Mouse (Mus musculus) spleen, adult 2 months (tissue): Measurements from ENCODE around the gene Adamts13. TPM values are rescaled to one million over a fixed set of nuclear protein-coding genes. Genes with fewer than 3 reads are reported as not detected.

Experiments used
- DNase-seq, 2 experiments: peaks; one replicate each; pipeline versions ENCODE4 v3.0.0 to v3.0.0-alpha.2; 2012 to 2021; ENCODE audit warnings: low spot score in 2 of 2, low read depth in 1 of 2
- H3K27ac ChIP-seq: fragments of 200-500 bp; 2 replicates; pipeline ENCODE4 v1.5.1; 2012; ENCODE audit warnings: low read length, inconsistent platforms; ENCODE audit not compliant: insufficient read depth
- H3K27me3 ChIP-seq: fragments of 200-500 bp; 2 replicates; pipeline ENCODE4 v1.6.1; 2012; ENCODE audit warnings: mild to moderate bottlenecking, moderate library complexity, low read length, inconsistent platforms; ENCODE audit not compliant: control insufficient read depth, insufficient read depth
- H3K36me3 ChIP-seq: fragments of 200-500 bp; 2 replicates; pipeline ENCODE4 v1.6.1; 2012; ENCODE audit warnings: mild to moderate bottlenecking, low read length, inconsistent platforms; ENCODE audit not compliant: control insufficient read depth, insufficient read depth
- H3K4me1 ChIP-seq: fragments of 200-500 bp; 2 replicates; pipeline ENCODE4 v1.6.1; 2011; ENCODE audit warnings: inconsistent platforms; ENCODE audit not compliant: control insufficient read depth, insufficient read depth, insufficient read length
- H3K4me3 ChIP-seq: fragments of 200-500 bp; 2 replicates; pipeline ENCODE4 v1.5.1; 2011; ENCODE audit warnings: mild to moderate bottlenecking, inconsistent platforms; ENCODE audit not compliant: insufficient read depth, insufficient read length; ENCODE audit errors: extremely low read depth
- CTCF ChIP-seq: fragments of 200-500 bp; IDR thresholded peaks from 2 replicates; pipeline ENCODE4 v1.5.1; 2011; ENCODE audit warnings: mild to moderate bottlenecking, inconsistent platforms; ENCODE audit not compliant: insufficient read depth, insufficient read length, insufficient replicate concordance; ENCODE audit errors: extremely low read depth
- POLR2A ChIP-seq: fragments of 200-500 bp; IDR thresholded peaks from 2 replicates; pipeline ENCODE4 v1.6.1; 2011; ENCODE audit warnings: low read depth, low read length, inconsistent platforms
- WGBS: fragments of 180-500 bp; shearing (Covaris S2); methylation state at CpG from one replicate; pipeline ENCODE4 v1.1.7; 2018; 5-methylcytosine and 5-hydroxymethylcytosine counted together
- polyA plus RNA-seq: library from polyadenylated mRNA; depleted of rRNA; stranded (reverse); fragments of >200 nt; gene quantifications from 2 replicates; pipeline ENCODE4 v1.2.3, GENCODE M21; 2012; rRNA removed

Adamts13 gene
- polyA plus RNA-seq = 1.9 and 2.4 TPM in 2 replicates

- TF ChIP-seq POLR2A = no peak
- TF ChIP-seq CTCF = no peak
- WGBS = 72% methylated on average over 3 of the region's 3 CpGs
- Histone ChIP-seq H3K4me1 (peaks cover 8% of the 10 kb centered on the region; the same call in 1 of the 2 replicates), H3K4me3 (no peak within 1 kb of the TSS), H3K27ac (peak within 1 kb of the TSS; percentile 71), H3K27me3 (no peaks in the 10 kb centered on the region), H3K36me3 (no peaks in the 10 kb centered on the region)
- no peak for DNase-seq
Observed at GRCm38 (mm10) chr2:26973116-26973515, at the start of gene Adamts13. Gene Adamts13, plus strand, starts transcription at chr2:26973416.

DNA sequence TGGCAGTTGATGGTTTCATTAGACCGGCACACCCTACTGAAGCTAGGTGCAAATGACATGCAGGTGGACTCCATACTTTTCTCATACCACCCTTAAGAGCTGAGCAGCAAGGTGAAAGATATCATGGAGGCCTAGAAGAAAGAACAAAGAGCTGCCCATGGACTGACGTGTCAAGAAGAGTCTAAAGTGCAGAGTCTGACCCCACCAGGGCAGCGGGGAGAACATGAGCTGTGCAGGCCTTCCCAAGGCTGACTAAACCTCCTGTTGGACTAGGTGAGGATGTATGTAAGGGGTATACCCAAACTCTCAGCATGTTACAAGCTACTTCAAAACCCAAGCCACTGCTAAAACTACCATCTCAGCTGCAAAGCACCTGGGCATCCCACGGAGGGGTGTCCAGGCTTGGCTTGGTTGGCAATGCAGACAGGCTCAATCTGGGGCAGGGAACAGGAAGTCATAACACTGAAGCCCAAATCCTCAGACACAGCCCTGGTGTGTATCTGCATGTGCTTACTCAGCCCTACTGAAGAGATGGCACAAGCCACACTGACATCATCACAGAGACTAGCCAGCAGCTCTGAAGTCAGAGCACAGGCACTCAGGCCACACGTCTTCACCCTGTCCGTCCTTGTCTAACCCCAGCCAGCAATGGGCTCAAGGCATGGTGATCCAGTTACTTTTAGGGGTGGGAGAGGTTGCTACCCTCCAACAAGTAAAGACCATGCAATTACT lies 45.3 kb upstream of the Adamts13 start:
- TF ChIP-seq POLR2A = no peak
- TF ChIP-seq CTCF = no peak
- DNase-seq = no peak
- peaks cover 2% of the 10 kb centered on the region; the same call in 1 of the 2 replicates for H3K4me1 ChIP-seq
- WGBS = 93% methylated on average over 6 of the region's 6 CpGs
- peaks cover 28% of the 10 kb centered on the region for H3K36me3 ChIP-seq
- H3K4me3 ChIP-seq = no peak overlapping the region
- H3K27ac ChIP-seq = no peak overlapping the region
- no peaks in the 10 kb centered on the region for H3K27me3 ChIP-seq

- Histone ChIP-seq H3K4me1 (peaks cover 5% of the 10 kb centered on the region; the same call in 1 of the 2 replicates), H3K27me3 (no peaks in the 10 kb centered on the region), H3K27ac (no peak overlapping the region)
Observed at GRCm38 (mm10) chr2:26930390-26930789, 42.8 kb upstream of the Adamts13 start.

GRCm38 (mm10) chr2:26932473-26933303 lies 40.5 kb upstream of the Adamts13 start:
- WGBS = under 1% methylated on average over 47 of the region's 49 CpGs
- no peaks in the 10 kb centered on the region for H3K36me3 ChIP-seq
- H3K4me1 ChIP-seq = peaks cover 7% of the 10 kb centered on the region; the same call in 1 of the 2 replicates
- H3K27ac ChIP-seq = peak overlapping the region; percentile 96
- no peaks in the 10 kb centered on the region for H3K27me3 ChIP-seq
- no peak for DNase-seq
- H3K4me3 ChIP-seq = peak overlapping the region; percentile 100
- TF ChIP-seq CTCF (no peak), POLR2A (no peak)

More at GRCm38 (mm10) chr2:26930390-26930789, 42.8 kb upstream of the Adamts13 start:
- no peak for TF ChIP-seq POLR2A
- peak; percentile 54; the same call in 1 of the 2 replicates for TF ChIP-seq CTCF
- H3K36me3 ChIP-seq = peaks cover 11% of the 10 kb centered on the region
- no peak overlapping the region for H3K4me3 ChIP-seq
- 7% methylated on average over 1 of the region's 1 CpGs for WGBS
- peak; percentile 53 to 69 for DNase-seq

DNA sequence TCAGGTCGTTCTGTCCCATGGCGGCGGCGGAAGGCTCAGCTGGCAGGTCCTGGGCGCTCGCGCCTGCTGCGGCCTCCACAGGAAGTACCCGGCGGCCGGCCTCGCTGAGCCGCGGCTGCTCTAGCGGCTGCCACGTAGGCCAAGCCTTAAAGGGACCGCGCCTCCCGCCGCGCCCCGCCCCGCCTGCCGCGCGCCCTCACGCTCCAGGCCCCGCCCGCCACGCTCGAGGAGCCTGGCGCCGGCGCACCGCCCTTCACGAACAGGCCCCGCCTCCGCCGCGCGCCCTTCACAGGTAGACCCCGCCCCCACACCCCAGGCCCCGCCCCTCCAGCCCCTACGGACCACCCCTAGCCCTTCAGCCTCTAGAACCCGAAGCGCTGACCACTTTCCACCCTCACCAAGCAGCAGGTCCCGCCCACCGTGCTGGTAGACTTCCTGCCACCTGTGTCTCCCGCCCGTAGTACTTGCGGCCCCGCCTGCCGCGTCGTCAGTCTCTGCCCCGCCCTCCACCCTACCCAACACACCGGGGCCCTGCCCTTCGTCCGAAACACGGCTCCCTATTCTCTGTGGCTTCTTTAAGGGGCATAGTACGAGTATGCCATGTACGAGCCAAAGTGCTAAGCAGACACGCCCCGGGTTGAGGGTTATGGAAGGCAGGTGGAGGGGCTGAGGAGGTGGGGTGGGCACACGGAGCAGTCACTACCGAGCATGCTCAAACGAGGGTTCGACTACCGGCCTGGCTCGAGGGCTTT lies 39.7 kb upstream of the Adamts13 start, which contains the start of the genes Surf4 and Stkld1:
Gene Surf4 (minus strand): TSS at position 625 of the 752 bp plus-strand sequence.
Gene Stkld1 (plus strand): TSS at position 744 of the 752 bp plus-strand sequence.
- TF ChIP-seq POLR2A (peak; percentile 90), CTCF (no peak)
- WGBS = 2% methylated on average over 64 of the region's 70 CpGs
- H3K4me3 ChIP-seq = peak within 1 kb of the TSS; percentile 100
- H3K36me3 ChIP-seq = no peaks in the 10 kb centered on the region
- H3K27me3 ChIP-seq = no peaks in the 10 kb centered on the region
- H3K4me1 ChIP-seq = peaks cover 7% of the 10 kb centered on the region; the same call in 1 of the 2 replicates
- peak within 1 kb of the TSS; percentile 96 for H3K27ac ChIP-seq
- DNase-seq = peak; percentile 92 to 95

- H3K36me3 ChIP-seq = no peaks in the 10 kb centered on the region
- no peak for DNase-seq
- H3K4me3 ChIP-seq = no peak overlapping the region
- no peak overlapping the region for H3K27ac ChIP-seq
- 17% methylated on average over 2 of the region's 2 CpGs for WGBS
- H3K27me3 ChIP-seq = no peaks in the 10 kb centered on the region
- TF ChIP-seq CTCF (no peak), POLR2A (no peak)
- peaks cover 7% of the 10 kb centered on the region; the same call in 1 of the 2 replicates for H3K4me1 ChIP-seq
Observed at GRCm38 (mm10) chr2:26935286-26935685, 37.9 kb upstream of the Adamts13 start.
